Mouse (Mus musculus) midbrain, embryonic 14.5 days (tissue): ENCODE data around the gene Macrod2. TPM values are rescaled to one million over a fixed set of nuclear protein-coding genes. Genes with fewer than 3 reads are reported as not detected.
A peak's percentile ranks its signal among the peaks of the same experiment; 100 is the strongest.

ENCODE experiments used
- ATAC-seq: fragments of 200-750 bp; cut with Nextera tagmentation; 2 replicates; pipeline ENCODE4 v1.8.0; 2017; ENCODE audit warnings: moderate number of reproducible peaks, moderate library complexity; ENCODE audit not compliant: low FRiP score, low TSS enrichment
- DNase-seq: peaks from one replicate; pipeline ENCODE4 v3.0.0-alpha.2; 2015
- H3K27ac ChIP-seq: fragments of 300-500 bp; sonication (generic); replicated peaks from 2 replicates; pipeline ENCODE4 v1.5.1; 2014; ENCODE audit warnings: mild to moderate bottlenecking, low read depth, low read length, moderate library complexity
- H3K27me3 ChIP-seq: fragments of 300-500 bp; sonication (generic); 2 replicates; pipeline ENCODE4 v1.6.1; 2014; ENCODE audit warnings: low read length, control low read depth, mixed read lengths; ENCODE audit not compliant: control insufficient read depth, insufficient read depth
- H3K36me3 ChIP-seq: fragments of 300-500 bp; sonication (generic); 2 replicates; pipeline ENCODE4 v1.6.1; 2014; ENCODE audit warnings: low read length, control low read depth; ENCODE audit not compliant: control insufficient read depth, insufficient read depth
- H3K4me1 ChIP-seq: fragments of 300-500 bp; sonication (generic); 2 replicates; pipeline ENCODE4 v1.6.1; 2014; ENCODE audit warnings: mild to moderate bottlenecking, antibody characterized with exemption, low read length, control low read depth; ENCODE audit not compliant: control insufficient read depth, insufficient read depth
- H3K4me2 ChIP-seq: fragments of 300-500 bp; sonication (generic); 2 replicates; pipeline ENCODE4 v1.6.1; 2014; ENCODE audit warnings: mild to moderate bottlenecking, low read length, moderate library complexity
- H3K4me3 ChIP-seq: fragments of 300-500 bp; sonication (generic); replicated peaks from 2 replicates; pipeline ENCODE4 v1.5.1; 2014; ENCODE audit warnings: low read depth, low read length
- H3K9ac ChIP-seq: fragments of 300-500 bp; sonication (generic); replicated peaks from 2 replicates; pipeline ENCODE4 v1.6.1; 2014; ENCODE audit warnings: mild to moderate bottlenecking, low read length, moderate library complexity
- H3K9me3 ChIP-seq: fragments of 300-500 bp; sonication (generic); 2 replicates; pipeline ENCODE4 v1.6.1; 2016; ENCODE audit warnings: low read length, control low read depth, mixed read lengths; ENCODE audit not compliant: control insufficient read depth
- WGBS: fragments of 180-500 bp; shearing (Covaris S2); extraction: QIAGEN DNeasy Blood & Tissue Kit; methylation state at CpG from one replicate; pipeline ENCODE4 v1.1.7; 2014; 5-methylcytosine and 5-hydroxymethylcytosine counted together
- polyA plus RNA-seq: library from polyadenylated mRNA; unstranded; fragments of >200 nt; fragmentation: Nextera tagmentation; extraction: Ambion mirVana; gene quantifications from 2 replicates; pipeline ENCODE4 v1.2.1, GENCODE M21; 2014

Gene Macrod2
- polyA plus RNA-seq, 1 experiment from 2014 or later: 61.4 TPM

- no peaks in the 10 kb centered on the region for H3K9me3 ChIP-seq
- H3K36me3 ChIP-seq: no peaks in the 10 kb centered on the region
- WGBS: 51% methylated on average over 2 of the region's 2 CpGs
- no peak overlapping the region for H3K4me2 ChIP-seq
- H3K4me3 ChIP-seq: no peak overlapping the region
- no peaks in the 10 kb centered on the region for H3K27me3 ChIP-seq
- ATAC-seq (no peak), DNase-seq (no peak)
- H3K4me1 ChIP-seq: no peaks in the 10 kb centered on the region
- no peak overlapping the region for H3K27ac ChIP-seq
- no peak overlapping the region for H3K9ac ChIP-seq
Measured at GRCm38 (mm10) chr2:140819391-140820120, 424.4 kb downstream of the Macrod2 start.

DNA sequence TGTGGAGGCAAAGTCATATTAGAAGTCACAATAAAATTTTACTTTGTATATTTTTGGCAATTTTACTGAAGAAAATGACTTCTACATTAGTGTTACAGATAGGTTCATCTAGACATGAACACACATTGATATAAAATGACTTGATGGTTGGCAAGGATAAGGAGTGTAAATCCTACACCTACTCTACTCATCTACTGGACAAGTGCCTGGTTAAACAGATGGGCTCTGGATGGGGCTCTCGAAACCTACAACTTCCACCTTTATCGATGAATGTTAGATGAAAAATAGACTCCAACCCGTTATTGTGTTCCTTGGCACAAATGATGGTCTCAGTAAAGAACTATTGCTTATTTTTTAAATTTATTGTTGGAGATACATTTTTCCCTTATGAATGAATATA is 427.3 kb downstream of the Macrod2 start:
- 96% methylated on average over 3 of the region's 3 CpGs for WGBS
- no peak for DNase-seq
- Histone ChIP-seq H3K27ac (no peak overlapping the region), H3K27me3 (no peaks in the 10 kb centered on the region), H3K9me3 (no peaks in the 10 kb centered on the region), H3K36me3 (no peaks in the 10 kb centered on the region), H3K4me2 (no peak overlapping the region), H3K9ac (no peak overlapping the region), H3K4me1 (no peaks in the 10 kb centered on the region), H3K4me3 (no peak overlapping the region)
- no peak for ATAC-seq

GRCm38 (mm10) chr2:140826241-140826640 is 431.1 kb downstream of the Macrod2 start:
- WGBS: 79% methylated on average over 2 of the region's 2 CpGs
- H3K9ac ChIP-seq: no peak overlapping the region
- H3K27me3 ChIP-seq: no peaks in the 10 kb centered on the region
- no peak overlapping the region for H3K27ac ChIP-seq
- H3K4me3 ChIP-seq: no peak overlapping the region
- ATAC-seq (no peak), DNase-seq (no peak)
- H3K36me3 ChIP-seq: no peaks in the 10 kb centered on the region
- no peaks in the 10 kb centered on the region for H3K4me1 ChIP-seq
- no peaks in the 10 kb centered on the region for H3K9me3 ChIP-seq
- no peak overlapping the region for H3K4me2 ChIP-seq

- WGBS: 91% methylated on average over 5 of the region's 5 CpGs
Measured at GRCm38 (mm10) chr2:140828859-140829258, 433.8 kb downstream of the Macrod2 start.

DNA sequence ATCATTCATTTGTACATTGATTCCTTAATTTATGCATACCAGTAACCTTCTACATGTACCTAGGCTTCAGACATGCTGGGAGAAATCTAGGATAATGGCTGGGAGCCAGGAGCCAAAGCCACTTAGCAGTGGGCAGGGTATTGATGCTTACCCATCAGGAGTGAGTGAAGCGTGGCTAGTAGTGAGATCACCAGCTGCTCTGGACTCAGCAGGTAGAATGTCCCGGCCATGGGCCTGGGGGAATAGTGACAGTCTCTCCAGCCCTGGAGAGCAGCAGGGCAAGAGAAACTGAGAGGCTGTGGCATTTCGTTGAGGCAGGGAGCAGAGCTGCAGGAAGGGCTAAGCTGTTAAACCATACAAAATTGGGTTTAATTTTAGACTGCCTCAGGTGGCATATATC is 435.0 kb downstream of the Macrod2 start:
- no peak for ATAC-seq
- Histone ChIP-seq H3K27me3 (no peaks in the 10 kb centered on the region), H3K9ac (no peak overlapping the region), H3K27ac (no peak overlapping the region), H3K9me3 (no peaks in the 10 kb centered on the region), H3K4me3 (no peak overlapping the region), H3K4me2 (no peak overlapping the region), H3K4me1 (no peaks in the 10 kb centered on the region), H3K36me3 (no peaks in the 10 kb centered on the region)
- WGBS: 54% methylated on average over 3 of the region's 3 CpGs
- no peak for DNase-seq

More at GRCm38 (mm10) chr2:140828859-140829258, 433.8 kb downstream of the Macrod2 start:
- Histone ChIP-seq H3K9me3 (no peaks in the 10 kb centered on the region), H3K9ac (no peak overlapping the region), H3K4me1 (no peaks in the 10 kb centered on the region), H3K27ac (no peak overlapping the region), H3K4me2 (no peak overlapping the region), H3K4me3 (no peak overlapping the region), H3K27me3 (no peaks in the 10 kb centered on the region), H3K36me3 (no peaks in the 10 kb centered on the region)
- no peak for ATAC-seq
- no peak for DNase-seq

DNA sequence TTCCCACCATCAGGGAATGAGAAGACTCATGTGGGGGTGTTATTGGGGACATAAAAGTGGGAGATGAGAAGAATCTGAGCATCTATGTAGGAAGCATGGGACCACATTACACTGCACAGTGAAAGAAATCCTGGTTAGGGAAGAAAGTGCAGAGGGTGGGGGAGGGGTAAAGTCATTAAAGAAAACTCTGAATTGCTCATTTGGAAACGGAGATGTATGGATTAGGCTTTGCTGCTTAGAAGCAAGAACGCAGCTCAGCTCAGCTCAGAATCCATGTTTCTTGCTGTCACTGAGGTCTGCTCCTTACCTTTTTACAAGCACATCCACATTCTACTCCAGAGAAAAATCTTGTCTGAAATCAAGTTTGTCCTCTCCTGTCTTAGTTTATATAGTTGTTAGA is 444.3 kb downstream of the Macrod2 start:
- Histone ChIP-seq H3K27me3 (no peaks in the 10 kb centered on the region), H3K9me3 (no peaks in the 10 kb centered on the region), H3K4me1 (peaks cover 10% of the 10 kb centered on the region; the same call in 1 of the 2 replicates), H3K4me3 (no peak overlapping the region), H3K36me3 (no peaks in the 10 kb centered on the region), H3K27ac (no peak overlapping the region), H3K9ac (no peak overlapping the region), H3K4me2 (no peak overlapping the region)
- 5% methylated on average over 2 of the region's 2 CpGs for WGBS
- DNase-seq: peak; percentile 26
- 0 out of 2 replicates have a peak, but pooled peaks have one; percentile 17 for ATAC-seq

DNA sequence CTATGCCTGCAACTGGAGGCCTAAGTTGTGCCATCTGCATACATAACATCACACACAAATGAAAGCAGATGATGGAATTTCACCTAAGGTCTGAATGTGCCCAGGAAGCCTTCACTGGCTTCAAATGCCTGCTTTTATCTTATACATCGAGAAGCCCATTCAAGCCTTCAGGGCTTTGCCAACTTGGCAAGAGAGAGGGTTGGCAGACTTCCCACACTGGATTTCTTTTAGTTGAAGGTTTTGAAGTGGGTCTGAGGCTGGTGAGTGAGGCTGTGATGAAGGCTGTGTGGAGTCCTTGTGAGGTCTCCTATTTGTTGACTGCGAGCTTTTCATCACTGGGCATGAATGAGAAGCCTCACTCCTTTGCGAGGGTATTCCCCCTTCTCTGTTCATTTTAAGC is 444.8 kb downstream of the Macrod2 start:
- Histone ChIP-seq H3K4me1 (peaks cover 10% of the 10 kb centered on the region; the same call in 1 of the 2 replicates), H3K9ac (no peak overlapping the region), H3K27me3 (no peaks in the 10 kb centered on the region), H3K27ac (no peak overlapping the region), H3K4me2 (no peak overlapping the region), H3K4me3 (no peak overlapping the region), H3K9me3 (no peaks in the 10 kb centered on the region), H3K36me3 (no peaks in the 10 kb centered on the region)
- 33% methylated on average over 3 of the region's 3 CpGs for WGBS
- ATAC-seq (peak; percentile 72), DNase-seq (peak; percentile 85)

DNA sequence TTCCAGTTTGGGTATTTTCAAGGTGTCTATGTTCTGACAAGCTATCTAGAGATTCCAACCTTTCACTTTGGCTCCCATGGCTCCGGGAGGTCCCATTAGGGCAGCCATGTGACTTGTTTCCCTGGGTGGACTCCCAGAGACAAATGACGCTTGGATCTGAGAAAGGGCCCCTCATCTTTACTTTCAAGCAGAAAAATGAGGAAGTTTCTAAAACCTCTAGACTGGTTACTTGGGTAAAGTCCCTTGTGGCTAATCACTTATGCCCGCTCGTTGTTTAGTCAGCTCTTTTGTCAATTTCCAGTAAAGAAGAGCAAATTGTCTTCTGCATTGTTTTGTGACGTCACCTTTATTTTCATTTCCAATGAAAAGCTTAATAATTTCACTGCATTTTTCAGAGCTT is 448.9 kb downstream of the Macrod2 start:
- 88% methylated on average over 5 of the region's 5 CpGs for WGBS
- peaks cover 10% of the 10 kb centered on the region; the same call in 1 of the 2 replicates for H3K4me1 ChIP-seq

DNA sequence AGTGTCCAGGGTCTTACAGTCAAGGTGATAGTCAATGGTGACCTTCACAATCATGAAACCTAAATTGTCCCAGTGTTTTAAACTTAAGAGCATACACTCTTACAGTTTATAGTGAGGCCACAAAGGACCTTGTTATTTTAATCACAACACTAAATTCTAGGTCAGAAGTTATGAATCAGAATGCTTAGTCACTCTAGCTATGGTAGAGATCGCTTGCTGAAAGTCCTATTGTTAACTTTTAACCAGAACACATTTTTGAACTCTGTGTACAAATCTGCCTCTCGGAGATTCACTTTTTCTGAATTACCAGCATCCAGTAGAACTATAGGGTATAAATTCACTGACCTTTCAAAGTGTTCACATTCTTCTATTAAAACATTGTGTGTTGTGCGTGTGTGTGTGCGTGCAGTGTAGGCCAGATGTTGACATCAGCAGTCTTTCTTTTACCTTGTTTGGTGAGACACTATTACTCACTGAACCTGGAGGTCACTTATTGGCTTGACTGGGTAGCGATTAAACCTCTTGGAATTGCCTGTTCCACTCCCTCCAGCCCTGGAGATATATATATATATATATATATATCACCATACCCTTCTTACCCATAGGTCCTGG is 452.8 kb downstream of the Macrod2 start:
- Histone ChIP-seq H3K36me3 (no peaks in the 10 kb centered on the region), H3K27me3 (no peaks in the 10 kb centered on the region), H3K9ac (no peak overlapping the region), H3K4me3 (no peak overlapping the region), H3K4me1 (no peaks in the 10 kb centered on the region), H3K4me2 (no peak overlapping the region), H3K9me3 (no peaks in the 10 kb centered on the region), H3K27ac (no peak overlapping the region)
- DNase-seq: no peak
- WGBS: 94% methylated on average over 5 of the region's 5 CpGs
- ATAC-seq: no peak

More for the DNA sequence above, 448.9 kb downstream of the Macrod2 start:
- no peak overlapping the region for H3K4me2 ChIP-seq
- H3K27me3 ChIP-seq: no peaks in the 10 kb centered on the region
- H3K4me3 ChIP-seq: no peak overlapping the region
- no peaks in the 10 kb centered on the region for H3K9me3 ChIP-seq
- H3K36me3 ChIP-seq: no peaks in the 10 kb centered on the region
- ATAC-seq: no peak
- no peak for DNase-seq
- H3K9ac ChIP-seq: no peak overlapping the region
- H3K27ac ChIP-seq: no peak overlapping the region
